Mouse (Mus musculus) ES-Bruce4 (cell line): ENCODE results near the gene Tex21.

ENCODE experiments used
- CTCF ChIP-seq: IDR thresholded peaks from one replicate; pipeline ENCODE4 v1.8.1; 2011; ENCODE audit warnings: low read depth, low read length
- EP300 ChIP-seq: IDR thresholded peaks from 2 replicates; pipeline ENCODE4 v1.6.1; 2011; ENCODE audit warnings: low read depth, low read length; ENCODE audit not compliant: insufficient read depth
- POLR2A ChIP-seq: IDR thresholded peaks from one replicate; pipeline ENCODE4 v1.8.1; 2011; ENCODE audit warnings: low read length; ENCODE audit not compliant: insufficient read depth

DNA sequence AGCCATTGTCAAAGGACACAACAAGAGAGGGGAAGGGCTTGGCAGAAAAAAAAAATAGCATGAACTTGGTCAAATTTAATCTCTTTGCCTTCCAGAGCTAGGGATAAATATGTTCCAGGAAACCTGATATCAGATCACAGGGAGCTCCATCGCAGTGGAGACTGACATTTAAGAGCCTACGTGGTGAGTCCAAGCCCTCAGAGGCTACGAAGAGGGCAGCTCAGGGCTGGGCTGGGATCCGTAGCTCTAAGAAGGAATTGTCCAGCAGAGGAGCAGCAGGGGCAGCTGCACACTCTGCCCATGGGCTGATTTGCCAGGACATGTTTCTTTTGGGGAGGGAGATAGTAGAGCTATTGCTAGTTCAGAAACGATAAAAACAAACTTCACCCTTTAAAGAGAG lies 80.9 kb downstream of the Tex21 start:
- TF ChIP-seq EP300 = no peak
- TF ChIP-seq CTCF = no peak
- TF ChIP-seq POLR2A = no peak
